Mouse (Mus musculus) urinary bladder, postnatal 25 days (tissue): ENCODE measurements around the gene Nptx2.
A peak's percentile ranks its signal among the peaks of the same experiment; 100 is the strongest.

ENCODE experiments used
- DNase-seq: peaks from one replicate; pipeline ENCODE4 v3.0.0; 2022; ENCODE audit warnings: low spot score

Nptx2 gene

DNA sequence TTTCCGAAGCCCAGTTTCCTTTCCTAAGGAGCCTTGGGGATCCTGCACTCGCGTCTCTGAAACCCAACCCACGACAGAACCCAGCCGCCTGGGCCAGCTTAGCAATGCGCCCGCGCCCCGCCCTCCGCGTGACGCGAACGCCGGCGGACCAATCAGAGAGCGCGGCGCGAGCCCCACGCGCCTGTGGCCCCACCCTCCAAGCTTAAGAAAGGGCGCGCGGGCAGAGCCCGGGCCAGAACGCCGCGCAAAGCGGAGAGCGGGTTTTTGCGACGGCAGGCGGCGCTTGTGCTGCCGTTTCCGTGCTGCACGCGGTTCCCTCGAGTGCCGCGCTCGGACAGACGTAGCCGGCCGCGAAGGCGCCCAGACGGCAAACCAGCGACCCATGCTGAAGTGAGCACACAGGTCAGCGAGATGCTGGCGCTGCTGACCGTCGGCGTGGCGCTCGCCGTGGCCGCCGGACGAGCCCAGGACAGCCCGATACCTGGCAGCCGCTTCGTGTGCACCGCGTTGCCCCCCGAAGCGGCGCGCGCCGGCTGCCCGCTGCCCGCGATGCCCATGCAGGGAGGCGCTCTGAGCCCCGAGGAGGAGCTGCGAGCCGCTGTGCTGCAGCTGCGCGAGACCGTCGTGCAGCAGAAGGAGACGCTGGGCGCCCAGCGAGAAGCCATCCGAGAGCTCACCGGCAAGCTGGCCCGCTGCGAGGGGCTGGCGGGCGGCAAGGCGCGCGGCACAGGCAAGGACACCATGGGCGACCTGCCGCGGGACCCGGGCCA, at the start of gene Nptx2:
Gene Nptx2, plus strand, starts transcription at position 250 of the 770 bp plus-strand sequence.
- peak; percentile 62 for DNase-seq

- no peak for DNase-seq
Observed at GRCm38 (mm10) chr5:144496481-144496880, 49.2 kb upstream of the Nptx2 start.

- no peak for DNase-seq
Observed at GRCm38 (mm10) chr5:144504239-144504638, 41.5 kb upstream of the Nptx2 start.

DNA sequence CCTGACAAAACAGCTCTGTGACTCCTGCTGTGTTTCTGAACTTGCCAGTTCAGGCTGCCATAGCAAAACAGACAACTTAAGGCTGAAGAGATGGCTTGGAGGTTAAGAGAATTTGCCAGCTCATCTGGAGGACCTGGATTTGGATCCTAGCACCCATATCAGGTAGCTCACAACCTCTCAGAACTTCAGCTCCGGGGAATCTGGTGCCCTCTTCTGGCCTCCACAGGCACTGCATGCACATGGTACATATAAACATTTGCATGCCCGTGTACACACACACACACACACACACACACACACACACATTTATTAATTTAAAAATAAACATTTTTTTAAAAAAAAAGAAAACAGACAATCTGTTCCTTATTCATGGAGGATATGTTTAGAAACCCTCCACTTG, 40.0 kb upstream of the Nptx2 start:
- DNase-seq: no peak

- DNase-seq: no peak
Observed at GRCm38 (mm10) chr5:144506156-144506555, 39.5 kb upstream of the Nptx2 start.

GRCm38 (mm10) chr5:144506689-144507552, 38.8 kb upstream of the Nptx2 start:
- DNase-seq: no peak

DNA sequence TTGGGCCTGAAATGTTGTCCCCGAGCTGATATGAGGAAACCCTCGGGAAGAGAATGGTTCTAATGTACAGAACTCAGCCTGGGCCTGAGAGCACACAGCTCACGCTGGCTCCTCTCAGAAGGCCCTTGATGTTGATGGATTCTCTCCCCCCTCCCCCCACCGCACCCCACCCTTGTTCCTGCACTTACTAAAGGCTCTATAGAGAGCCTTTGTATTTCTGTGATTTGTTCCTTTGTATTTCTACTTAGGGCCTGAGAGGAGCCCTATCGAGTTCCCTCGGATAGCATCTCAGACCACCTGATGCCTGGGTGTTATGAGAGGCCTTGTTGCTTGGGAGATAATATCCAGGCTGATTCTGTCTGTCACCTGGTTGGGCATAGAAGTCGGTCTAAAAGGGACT, 36.3 kb upstream of the Nptx2 start:
- DNase-seq: no peak

DNA sequence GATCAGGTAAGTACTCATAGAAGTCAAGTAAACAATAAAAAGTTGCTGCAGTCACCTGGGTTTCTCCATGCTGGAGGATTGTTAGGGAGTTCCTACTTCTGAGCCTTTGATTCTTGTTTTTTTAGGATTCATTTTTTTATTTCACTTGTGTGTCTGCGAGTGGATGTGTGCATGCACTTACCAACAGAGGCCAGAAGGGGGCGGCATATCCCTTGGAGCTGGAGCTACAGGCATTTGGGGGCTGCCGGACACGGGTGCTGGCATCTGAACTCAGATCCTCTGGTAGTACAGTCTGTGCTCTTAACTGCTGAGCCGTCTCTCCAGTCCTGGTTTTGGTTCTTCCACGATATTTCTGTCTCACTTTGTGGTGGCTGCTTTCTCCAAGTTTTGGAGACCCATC, 31.0 kb upstream of the Nptx2 start:
- DNase-seq: no peak

DNA sequence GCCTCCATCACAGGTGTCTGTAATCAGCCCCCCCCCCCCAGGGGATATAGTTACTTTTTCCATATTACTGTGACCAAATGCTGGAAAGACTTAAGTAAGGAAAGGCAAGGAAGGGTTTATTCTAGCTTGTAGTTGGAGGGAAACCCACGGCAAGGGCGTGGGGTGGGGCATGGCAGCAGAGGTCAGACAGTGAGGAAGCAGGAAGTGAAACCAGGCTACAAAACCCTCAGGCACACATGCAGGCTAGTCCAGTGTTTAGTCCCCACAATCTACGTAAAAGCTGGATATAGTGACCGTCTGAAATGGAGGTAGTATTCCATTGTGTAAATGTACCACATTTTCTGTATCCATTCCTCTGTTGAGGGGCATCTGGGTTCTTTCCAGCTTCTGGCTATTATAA, 30.5 kb upstream of the Nptx2 start:
- DNase-seq: no peak

- DNase-seq: no peak
Observed at GRCm38 (mm10) chr5:144520096-144520495, 25.6 kb upstream of the Nptx2 start.

- no peak for DNase-seq
Observed at GRCm38 (mm10) chr5:144524774-144525173, 20.9 kb upstream of the Nptx2 start.

DNA sequence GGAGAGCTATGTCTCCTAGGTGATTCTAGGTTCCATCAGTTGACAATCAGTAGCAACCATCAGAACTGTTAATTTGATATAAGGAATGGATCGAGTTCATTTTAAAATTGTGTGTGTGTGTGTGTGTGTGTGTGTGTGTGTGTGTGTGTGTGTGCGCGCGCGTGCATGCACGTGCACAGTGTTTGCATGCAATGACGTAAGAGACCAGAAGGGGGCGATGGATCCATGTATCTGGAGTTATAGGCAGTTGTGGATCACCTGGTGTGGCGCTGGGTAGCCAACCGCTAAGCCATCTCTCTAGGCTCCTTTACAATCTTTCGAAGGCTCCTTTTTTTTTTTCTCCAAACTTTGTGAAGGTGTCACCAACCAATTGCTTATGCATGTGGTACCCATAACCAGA, 16.6 kb upstream of the Nptx2 start:
- DNase-seq: no peak

GRCm38 (mm10) chr5:144542711-144543308, 2.9 kb upstream of the Nptx2 start:
- no peak for DNase-seq

DNA sequence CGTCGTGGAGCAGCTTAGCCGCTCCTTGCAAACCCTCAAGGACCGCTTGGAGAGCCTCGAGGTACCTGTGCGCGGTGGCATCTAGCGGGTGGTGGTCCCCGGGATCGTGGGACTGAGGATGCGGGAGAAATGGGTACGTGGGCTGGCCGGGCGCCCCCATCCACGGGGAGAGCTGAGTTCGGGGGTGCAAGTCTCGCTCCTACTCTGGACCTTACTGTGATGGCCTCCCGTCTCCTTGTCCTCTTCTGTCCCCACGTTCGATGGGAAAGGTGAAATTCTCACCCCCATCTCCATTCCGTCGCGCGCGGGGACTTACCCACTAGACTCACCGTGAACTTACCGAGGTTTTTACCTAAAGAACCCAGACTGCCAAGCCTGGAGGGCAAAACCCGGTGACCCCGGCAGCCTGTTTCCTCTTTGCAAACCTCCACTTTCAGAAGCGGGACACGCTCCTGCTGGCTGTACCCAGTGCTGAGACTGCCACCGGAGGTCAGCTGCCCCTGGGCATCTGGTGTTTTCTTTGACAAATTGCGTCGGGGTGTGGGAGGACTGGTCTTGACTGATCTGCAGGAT, 807 bp downstream of the Nptx2 start:
- DNase-seq: no peak

DNA sequence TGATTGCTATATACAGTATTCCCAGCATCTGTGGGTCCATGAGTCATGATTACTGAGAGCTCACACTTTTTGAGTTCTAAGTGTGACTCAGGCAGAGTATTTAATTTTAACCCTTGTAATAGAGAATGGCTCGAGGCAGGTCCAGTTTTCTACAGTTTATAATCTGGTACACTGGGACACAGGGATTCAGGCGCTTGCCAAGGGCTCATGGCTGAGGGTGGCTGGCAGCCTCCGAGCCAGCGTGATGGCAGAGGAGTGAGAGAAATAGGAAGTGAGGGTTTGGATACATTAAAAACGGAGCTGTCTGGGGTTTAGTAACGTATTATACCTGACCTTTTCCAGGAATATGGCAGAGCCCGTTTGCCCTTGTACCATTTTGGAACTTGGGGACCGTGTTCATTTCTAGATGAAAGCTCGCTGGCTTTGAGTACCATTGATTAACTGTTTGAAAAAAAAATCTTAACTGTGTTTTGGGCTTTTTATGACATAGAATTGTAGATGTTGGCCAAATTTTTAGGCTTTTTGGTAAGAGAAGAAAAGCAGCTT, 1.7 kb downstream of the Nptx2 start:
- DNase-seq: no peak

- no peak for DNase-seq
Observed at GRCm38 (mm10) chr5:144548079-144548631, 2.5 kb downstream of the Nptx2 start.

DNA sequence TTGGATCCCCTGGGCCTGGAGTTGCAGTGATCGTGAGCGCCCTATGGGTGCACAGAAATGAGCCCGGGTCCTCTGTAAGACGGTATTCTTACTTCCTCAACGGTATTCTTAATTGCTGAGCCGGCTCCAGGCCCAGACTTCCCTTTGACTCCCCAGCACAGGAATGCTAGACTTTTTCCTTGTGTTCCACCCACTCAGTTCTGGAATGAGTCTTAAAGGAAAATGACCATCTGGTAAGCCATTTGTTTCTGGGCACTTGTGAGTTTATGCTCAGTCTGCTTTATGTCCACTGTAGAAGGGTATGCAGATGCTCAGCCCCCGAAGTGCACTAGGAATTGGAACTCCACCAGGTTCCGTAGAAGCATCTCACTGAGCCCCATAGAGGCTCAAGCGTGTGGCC, 4.3 kb downstream of the Nptx2 start:
- DNase-seq: no peak

- DNase-seq: no peak
Observed at GRCm38 (mm10) chr5:144550622-144551137, 5.0 kb downstream of the Nptx2 start.

DNA sequence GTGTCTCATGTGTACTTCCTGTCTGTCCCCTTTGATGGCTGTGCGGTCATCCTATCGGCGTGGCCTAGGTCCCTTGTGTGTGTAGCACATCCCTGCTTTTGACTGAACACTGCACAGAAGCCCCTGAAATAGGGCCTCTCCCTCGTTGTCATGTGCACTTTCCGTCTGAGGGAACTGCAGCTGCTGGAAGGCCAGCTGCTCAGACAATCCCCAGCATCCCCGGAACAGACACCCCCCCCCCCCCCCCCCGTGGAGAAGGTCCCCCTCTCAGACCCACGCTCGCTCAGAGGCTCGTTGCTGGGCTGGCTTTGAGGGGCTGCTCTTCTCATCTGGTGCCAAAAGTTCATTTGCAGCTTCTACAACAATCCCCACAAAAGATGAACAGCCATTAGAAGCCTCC, 11.0 kb downstream of the Nptx2 start:
- DNase-seq: no peak

GRCm38 (mm10) chr5:144557363-144557762, 11.7 kb downstream of the Nptx2 start:
- DNase-seq: no peak

DNA sequence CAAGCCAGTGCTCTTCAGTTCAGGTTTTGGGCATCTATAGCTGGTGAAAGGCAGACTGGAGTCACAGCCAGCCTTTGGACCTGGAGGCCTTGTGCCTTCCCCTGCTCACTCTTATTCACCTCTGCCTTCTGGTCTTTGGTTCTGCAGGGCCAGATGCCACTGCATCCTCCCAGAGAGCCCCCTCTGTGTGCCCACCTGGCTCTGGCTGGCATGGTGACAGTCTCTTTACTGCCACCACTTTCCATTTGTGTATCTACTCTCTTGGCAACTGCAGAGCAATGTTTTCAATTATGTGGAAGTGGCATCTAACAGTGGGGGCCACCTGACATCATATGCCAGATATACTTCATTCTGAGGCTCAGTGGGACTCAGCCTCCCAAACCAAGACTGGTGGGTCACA, 12.8 kb downstream of the Nptx2 start:
- no peak for DNase-seq

- DNase-seq: no peak
Observed at GRCm38 (mm10) chr5:144565739-144566138, 20.0 kb downstream of the Nptx2 start.
